Mouse (Mus musculus): ENCODE data around the gene Gm10300.

DNA sequence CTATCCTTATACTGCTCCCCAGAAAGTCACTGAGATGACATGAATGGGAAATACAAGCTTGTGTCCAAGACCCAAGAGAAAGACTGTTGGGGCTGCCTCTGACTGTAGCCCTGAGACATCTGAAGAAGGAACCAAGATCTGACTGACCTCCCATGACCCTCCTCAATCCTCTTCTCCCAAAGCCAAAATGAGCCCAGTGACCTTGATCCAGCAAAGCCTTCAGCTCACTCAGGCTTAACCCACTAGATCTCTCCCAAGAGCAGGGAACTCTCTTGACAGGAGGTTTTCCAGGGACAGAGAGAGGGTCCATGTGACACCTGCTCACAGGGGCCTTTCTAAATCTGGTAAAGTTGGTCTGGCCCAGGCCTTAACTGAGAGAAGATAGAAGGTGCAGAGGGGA, 17.2 kb upstream of the Gm10300 start:
- no peak for TF ChIP-seq CTCF (IDR thresholded peaks at IDR 0.05)
- TF ChIP-seq EP300 (IDR thresholded peaks at IDR 0.05): no peak

All from lung, postnatal 0 days (tissue).